Mouse (Mus musculus) thymus, postnatal 14 days (tissue): ENCODE measurements at regions not wholly inside any gene's neighbourhood (a gene's known extent, or its start where the extent isn't known, plus 50 kb on each side); places are given as distances from the start of the nearest gene placed in this dataset.

Experiments
- DNase-seq: peaks from one replicate; pipeline ENCODE4 v3.0.0; 2021

- DNase-seq = no peak
Measured at GRCm38 (mm10) chr19:6644871-6645270, 102.0 kb upstream of the Slc22a12 start.

GRCm38 (mm10) chr19:6639681-6640080 lies 96.8 kb upstream of the Slc22a12 start:
- no peak for DNase-seq

GRCm38 (mm10) chr19:6633400-6633799 lies 90.6 kb upstream of the Slc22a12 start:
- no peak for DNase-seq

- DNase-seq = no peak
Measured at GRCm38 (mm10) chr19:6631817-6632216, 89.0 kb upstream of the Slc22a12 start.

GRCm38 (mm10) chr19:6630613-6630940 lies 87.7 kb upstream of the Slc22a12 start:
- no peak for DNase-seq

- DNase-seq = no peak
Measured at GRCm38 (mm10) chr19:6629911-6630612, 87.2 kb upstream of the Slc22a12 start.

- DNase-seq = no peak
Measured at GRCm38 (mm10) chr19:6625574-6625973, 82.7 kb upstream of the Slc22a12 start.

- DNase-seq = no peak
Measured at GRCm38 (mm10) chr19:6621023-6621422, 78.2 kb upstream of the Slc22a12 start.

- DNase-seq = no peak
Measured at GRCm38 (mm10) chr19:6619546-6619945, 76.7 kb upstream of the Slc22a12 start.

- no peak for DNase-seq
Measured at GRCm38 (mm10) chr19:6616659-6617058, 73.8 kb upstream of the Slc22a12 start.

- DNase-seq = no peak
Measured at GRCm38 (mm10) chr19:6612441-6612840, 69.6 kb upstream of the Slc22a12 start.

- DNase-seq = no peak
Measured at GRCm38 (mm10) chr19:6611921-6612320, 69.1 kb upstream of the Slc22a12 start.

- no peak for DNase-seq
Measured at GRCm38 (mm10) chr19:6610715-6611114, 67.9 kb upstream of the Slc22a12 start.

GRCm38 (mm10) chr19:6610051-6610450 lies 67.2 kb upstream of the Slc22a12 start:
- DNase-seq = no peak

- no peak for DNase-seq
Measured at GRCm38 (mm10) chr19:6607501-6607900, 64.7 kb upstream of the Slc22a12 start.

- no peak for DNase-seq
Measured at GRCm38 (mm10) chr19:6606667-6607066, 63.8 kb upstream of the Slc22a12 start.

- DNase-seq = no peak
Measured at GRCm38 (mm10) chr19:6604702-6605101, 61.9 kb upstream of the Slc22a12 start.

- DNase-seq = no peak
Measured at GRCm38 (mm10) chr19:6600873-6601530, 58.2 kb upstream of the Slc22a12 start.

GRCm38 (mm10) chr19:6599281-6599680 lies 56.4 kb upstream of the Slc22a12 start:
- DNase-seq = no peak

GRCm38 (mm10) chr19:6598186-6598585 lies 55.4 kb upstream of the Slc22a12 start:
- no peak for DNase-seq

GRCm38 (mm10) chr19:6595801-6596200 lies 53.0 kb upstream of the Slc22a12 start:
- DNase-seq = no peak
